Mouse (Mus musculus) kidney, adult 2 months (tissue): ENCODE results near the gene Spout1. TPM values are rescaled to one million over a fixed set of nuclear protein-coding genes. Genes with fewer than 3 reads are reported as not detected.
"Not testable (repeated sequence)": the region's sequence is repeated elsewhere in the genome, so short reads cannot be mapped to it uniquely, and the experiment has no call there.

ENCODE experiments used
- DNase-seq: peaks from one replicate; pipeline ENCODE4 v3.0.0; 2021
- H3K27ac ChIP-seq: fragments of 200-500 bp; 2 replicates; pipeline ENCODE4 v1.5.1; 2012; ENCODE audit warnings: low read depth, low read length, control low read depth, inconsistent platforms; ENCODE audit not compliant: insufficient read depth
- H3K27me3 ChIP-seq: fragments of 200-500 bp; replicated peaks from 2 replicates; pipeline ENCODE4 v1.6.1; 2012; ENCODE audit warnings: mild to moderate bottlenecking, moderate library complexity, low read length, inconsistent platforms; ENCODE audit not compliant: control insufficient read depth, insufficient read depth
- H3K36me3 ChIP-seq: fragments of 200-500 bp; 2 replicates; pipeline ENCODE4 v1.6.1; 2012; ENCODE audit warnings: mild to moderate bottlenecking, moderate library complexity, low read length, inconsistent platforms; ENCODE audit not compliant: control insufficient read depth, insufficient read depth
- H3K4me1 ChIP-seq: fragments of 200-500 bp; 2 replicates; pipeline ENCODE4 v1.6.1; 2011; ENCODE audit warnings: low read length; ENCODE audit not compliant: control insufficient read depth, insufficient read depth
- H3K4me3 ChIP-seq: fragments of 200-500 bp; 2 replicates; pipeline ENCODE4 v1.5.1; 2011; ENCODE audit warnings: mild to moderate bottlenecking, low read depth, low read length, control low read depth; ENCODE audit not compliant: insufficient read depth
- CTCF ChIP-seq: fragments of 200-500 bp; conservative IDR thresholded peaks from 2 replicates; pipeline ENCODE4 v1.5.1; 2011; ENCODE audit warnings: low read depth, mild to moderate bottlenecking, control low read depth, low read length, moderate library complexity, mixed read lengths; ENCODE audit not compliant: insufficient read depth, insufficient read length
- POLR2A ChIP-seq: fragments of 200-500 bp; IDR thresholded peaks from one replicate; pipeline ENCODE4 v1.6.1; 2011; ENCODE audit warnings: low read depth, low read length, control low read depth
- WGBS: fragments of 180-500 bp; shearing (Covaris S2); methylation state at CpG from one replicate; pipeline ENCODE4 v1.1.7; 2018; 5-methylcytosine and 5-hydroxymethylcytosine counted together
- polyA plus RNA-seq: library from polyadenylated mRNA; depleted of rRNA; stranded (reverse); fragments of >200 nt; gene quantifications from 2 replicates; pipeline ENCODE4 v1.2.3, GENCODE M21; 2012; rRNA removed

Gene Spout1
- polyA plus RNA-seq, 1 experiment, result 23.6 TPM

DNA sequence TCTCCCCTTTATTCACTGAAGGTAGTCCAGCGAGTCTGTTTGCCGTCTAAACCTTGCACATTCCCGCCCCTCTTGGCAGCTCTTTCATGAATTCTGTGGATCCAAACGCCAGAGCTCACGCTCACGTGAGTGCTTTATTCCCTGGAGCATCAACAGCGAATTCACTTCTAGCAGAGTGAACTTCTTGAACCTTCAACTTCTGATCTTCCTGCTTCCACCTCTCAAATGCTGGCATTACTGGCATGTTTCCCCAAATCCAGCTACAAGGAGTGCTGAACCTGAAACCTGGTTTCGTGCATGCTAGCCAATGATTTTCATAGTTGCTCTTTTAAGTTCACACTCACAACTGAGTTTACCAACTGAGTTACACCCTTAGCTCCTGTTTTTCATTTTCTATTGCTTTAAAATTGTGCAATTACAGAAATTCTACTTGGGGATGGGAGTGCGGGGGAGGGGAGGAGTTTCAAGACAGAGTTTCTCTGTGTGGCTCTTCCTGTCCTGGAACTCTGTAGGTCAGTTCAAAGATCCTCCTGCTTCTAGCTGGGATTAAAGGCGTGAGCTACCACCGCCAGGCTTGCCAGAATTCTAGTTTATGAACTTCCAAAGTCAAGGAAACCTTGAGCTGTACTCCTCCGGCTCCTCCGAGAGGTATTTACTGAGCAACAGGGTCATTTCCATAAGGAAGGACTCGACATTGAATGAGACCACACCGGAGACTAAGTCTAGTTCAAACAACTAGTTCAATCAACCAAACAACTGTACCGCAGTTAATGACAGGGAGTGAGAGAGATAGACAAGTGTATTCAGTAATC, 45.3 kb downstream of the Spout1 start:
- 3% methylated on average over 16 of the region's 16 CpGs for WGBS
- peak overlapping the region; percentile 94 for H3K27ac ChIP-seq
- peak; percentile 96 for DNase-seq

GRCm38 (mm10) chr2:30131240-30131639, 47.0 kb downstream of the Spout1 start:
- peaks cover 24% of the 10 kb centered on the region; the same call in 1 of the 2 replicates for H3K4me1 ChIP-seq
- WGBS, result 52% methylated on average over 5 of the region's 5 CpGs
- not testable (repeated sequence) for H3K36me3 ChIP-seq, DNase-seq, H3K4me3 ChIP-seq, H3K27me3 ChIP-seq, H3K27ac ChIP-seq

More for the DNA sequence above, 45.3 kb downstream of the Spout1 start:
- peak overlapping the region; percentile 61 for H3K4me3 ChIP-seq
- H3K4me1 ChIP-seq, result peaks cover 31% of the 10 kb centered on the region
- H3K36me3 ChIP-seq, result peaks cover 4% of the 10 kb centered on the region; the same call in 1 of the 2 replicates
- no peak for TF ChIP-seq CTCF
- TF ChIP-seq POLR2A, result no peak
- H3K27me3 ChIP-seq, result no peaks in the 10 kb centered on the region

DNA sequence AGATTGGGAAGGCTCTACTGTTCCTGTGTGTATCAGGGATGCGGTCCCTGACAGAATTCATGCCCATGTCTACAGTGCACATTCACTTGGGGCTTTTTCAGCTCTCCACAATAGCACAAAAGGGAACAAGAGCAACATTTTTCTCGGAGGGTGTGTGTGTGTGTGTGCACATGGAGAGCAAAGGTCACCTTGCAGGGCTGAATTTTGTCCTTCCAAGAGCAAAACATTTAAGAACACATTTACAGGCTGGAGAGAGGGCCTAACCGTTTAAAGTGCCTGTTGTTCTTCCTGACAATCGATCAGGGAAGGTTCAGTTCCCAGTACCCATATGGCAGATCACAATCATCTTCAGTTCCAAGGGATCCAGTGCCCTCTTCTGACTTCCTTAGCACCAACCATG, 48.1 kb downstream of the Spout1 start:
- Histone ChIP-seq H3K36me3 (no peaks in the 10 kb centered on the region), H3K27me3 (no peaks in the 10 kb centered on the region), H3K27ac (peak overlapping the region; percentile 79; the same call in 1 of the 2 replicates), H3K4me3 (no peak overlapping the region), H3K4me1 (peaks cover 15% of the 10 kb centered on the region; the same call in 1 of the 2 replicates)
- DNase-seq, result peak; percentile 78
- TF ChIP-seq CTCF (no peak), POLR2A (no peak)
- WGBS, result 48% methylated on average over 4 of the region's 4 CpGs

DNA sequence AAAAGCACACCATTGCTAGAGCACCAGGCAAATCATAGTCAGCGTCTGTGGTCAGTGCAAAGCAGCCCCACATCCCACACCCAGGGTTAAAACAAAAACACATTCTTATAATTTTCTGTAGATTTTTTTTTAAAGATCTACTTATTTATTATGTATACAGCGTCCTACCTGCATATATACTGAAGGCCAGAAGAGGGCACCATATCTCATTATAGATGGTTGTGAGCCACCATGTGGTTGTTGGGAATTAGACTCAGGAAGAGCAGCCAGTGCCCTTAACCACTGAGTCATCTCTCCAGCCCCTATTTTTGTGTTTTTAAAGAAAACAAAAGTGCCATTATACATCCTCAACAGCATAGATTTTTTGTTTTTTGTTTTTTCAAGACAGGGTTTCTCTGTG, 49.5 kb downstream of the Spout1 start:
- Histone ChIP-seq H3K27ac (no peak overlapping the region), H3K4me1 (peaks cover 20% of the 10 kb centered on the region; the same call in 1 of the 2 replicates), H3K4me3 (no peak overlapping the region), H3K36me3 (no peaks in the 10 kb centered on the region), H3K27me3 (no peaks in the 10 kb centered on the region)
- DNase-seq, result peak; percentile 74
- TF ChIP-seq CTCF (peak; percentile 38; the same call in 1 of the 2 replicates), POLR2A (no peak)
- 25% methylated on average over 2 of the region's 2 CpGs for WGBS

DNA sequence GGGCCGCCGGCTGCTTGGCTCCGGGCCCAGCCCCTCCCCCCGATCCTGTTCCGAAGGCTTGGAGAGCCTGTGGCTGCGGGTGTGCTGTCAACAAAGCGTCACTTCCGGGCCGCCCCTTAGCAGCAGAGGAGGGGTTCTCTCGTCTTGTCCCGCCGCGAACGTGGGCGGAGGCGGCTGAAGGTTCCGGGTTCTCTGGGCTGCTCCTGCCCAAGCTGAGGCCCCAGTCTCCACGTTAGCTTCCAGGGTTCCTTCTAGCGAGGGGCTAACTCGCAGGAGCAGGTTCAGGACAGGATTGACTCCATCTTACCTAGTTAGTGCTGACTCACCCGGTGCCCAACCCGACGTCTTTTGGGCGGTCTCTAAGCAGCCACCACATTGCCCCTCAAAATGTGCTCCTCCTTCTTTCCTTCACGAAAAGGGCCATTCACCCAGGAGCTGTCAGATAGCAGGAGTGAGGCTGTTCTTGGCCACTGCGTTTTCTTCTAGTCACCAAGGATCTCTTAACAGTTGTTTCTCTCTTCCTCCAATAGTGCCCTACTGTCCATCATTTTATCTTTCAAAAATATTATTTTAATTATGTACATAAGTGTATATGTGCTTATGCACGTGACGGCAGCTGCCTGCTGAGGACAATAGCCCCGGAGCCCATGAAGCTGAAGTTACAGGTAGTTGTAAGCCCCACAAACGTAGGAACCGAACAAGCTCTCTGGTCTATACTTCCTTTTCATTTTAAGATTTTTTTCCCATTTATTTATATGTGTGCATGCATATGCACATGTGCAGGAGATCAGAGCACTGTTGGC, 53.6 kb downstream of the Spout1 start, which contains the start of gene Zer1:
Gene Zer1, minus strand, starts transcription at position 114 of the 803 bp plus-strand sequence.
- Histone ChIP-seq H3K4me1 (peaks cover 19% of the 10 kb centered on the region; the same call in 1 of the 2 replicates), H3K27ac (peak within 1 kb of the TSS; percentile 94), H3K4me3 (peak within 1 kb of the TSS; percentile 73), H3K36me3 (no peaks in the 10 kb centered on the region), H3K27me3 (no peaks in the 10 kb centered on the region)
- 10% methylated on average over 31 of the region's 31 CpGs for WGBS
- peak; percentile 98 for DNase-seq
- TF ChIP-seq POLR2A, result peak; percentile 69
- TF ChIP-seq CTCF, result no peak

DNA sequence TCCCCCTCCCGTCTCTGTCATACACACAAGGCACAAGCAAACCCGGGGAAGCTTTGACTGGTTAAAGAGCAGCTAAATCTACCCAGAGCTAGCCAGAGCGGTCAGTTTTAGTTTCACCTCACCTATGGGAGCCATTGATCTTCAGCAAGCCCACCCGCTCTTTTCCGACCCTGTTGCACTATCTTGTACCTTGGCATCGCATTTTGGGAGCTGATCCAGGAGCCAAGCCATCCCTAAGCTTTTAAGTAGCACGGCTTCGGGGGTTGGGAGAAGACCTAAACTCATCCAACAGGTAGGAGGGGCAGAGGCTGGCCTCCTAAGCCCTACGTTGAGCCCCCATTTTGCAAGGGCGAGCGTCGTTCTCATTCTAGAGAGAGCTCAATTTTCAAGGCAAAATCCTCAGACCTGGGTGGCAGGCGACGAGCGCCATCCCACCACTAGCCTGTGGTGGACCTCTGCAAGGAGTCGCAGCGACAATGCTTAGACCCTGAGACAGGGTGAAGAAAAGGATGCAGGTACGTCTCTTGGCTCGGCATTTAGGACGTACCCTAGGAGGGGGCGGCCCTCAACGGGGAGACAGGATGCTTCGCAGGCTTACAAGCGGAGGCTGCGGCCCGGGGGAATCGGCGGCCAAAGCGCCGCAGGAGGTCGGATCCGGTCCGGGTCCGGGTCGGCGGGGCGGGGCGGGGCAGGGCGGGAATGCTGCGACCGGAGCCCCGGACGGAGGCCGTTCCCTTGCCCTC, 54.4 kb downstream of the Spout1 start:
- Histone ChIP-seq H3K4me1 (peaks cover 17% of the 10 kb centered on the region; the same call in 1 of the 2 replicates), H3K27ac (peak overlapping the region; percentile 72), H3K4me3 (peak overlapping the region; percentile 73), H3K36me3 (no peaks in the 10 kb centered on the region), H3K27me3 (no peaks in the 10 kb centered on the region)
- peak; percentile 34 for DNase-seq
- WGBS, result 2% methylated on average over 44 of the region's 44 CpGs
- no peak for TF ChIP-seq POLR2A
- TF ChIP-seq CTCF, result no peak

Other genes starting within 250 kb of the Spout1 start
- 21.1 and 25.4 TPM in 2 replicates for gene Gle1, start 243.0 kb downstream of the Spout1 start, polyA plus RNA-seq
- 237 and 250 TPM in 2 replicates for gene Sptan1, start 212.9 kb downstream of the Spout1 start, polyA plus RNA-seq
- gene Wdr34, start 129.6 kb downstream of the Spout1 start, polyA plus RNA-seq, result 32.0 and 37.8 TPM in 2 replicates
- gene Set, start 121.1 kb downstream of the Spout1 start, polyA plus RNA-seq, result 30.4 and 37.4 TPM in 2 replicates
- 4.7 and 4.8 TPM in 2 replicates for gene Pkn3, start 100.8 kb downstream of the Spout1 start, polyA plus RNA-seq
- 49.0 and 69.1 TPM in 2 replicates for gene Zdhhc12, start 84.8 kb downstream of the Spout1 start, polyA plus RNA-seq
- 45.8 and 59.5 TPM in 2 replicates for gene Zer1, start 53.9 kb downstream of the Spout1 start, polyA plus RNA-seq
- 156 and 161 TPM in 2 replicates for gene Tbc1d13, start 44.7 kb downstream of the Spout1 start, polyA plus RNA-seq
- gene Endog, start 7.0 kb downstream of the Spout1 start, polyA plus RNA-seq, result 78.0 and 98.0 TPM in 2 replicates
- gene Kyat1, start 27.4 kb upstream of the Spout1 start, polyA plus RNA-seq, result 71.6 and 88.3 TPM in 2 replicates
- 42.0 and 45.4 TPM in 2 replicates for gene Lrrc8a, start 59.3 kb upstream of the Spout1 start, polyA plus RNA-seq
- gene Gm28035, start 62.1 kb upstream of the Spout1 start, polyA plus RNA-seq, result 6.4 and 12.7 TPM in 2 replicates
- gene Phyhd1, start 87.7 kb upstream of the Spout1 start, polyA plus RNA-seq, result 117 and 130 TPM in 2 replicates
- gene Gm28038, start 102.6 kb upstream of the Spout1 start, polyA plus RNA-seq, result not detected in 2 replicates
- 29.6 and 32.4 TPM in 2 replicates for gene Dolk, start 107.9 kb upstream of the Spout1 start, polyA plus RNA-seq
- 17.5 and 18.7 TPM in 2 replicates for gene Nup188, start 107.9 kb upstream of the Spout1 start, polyA plus RNA-seq
- 84.6 and 132 TPM in 2 replicates for gene Sh3glb2, start 180.9 kb upstream of the Spout1 start, polyA plus RNA-seq
- gene Miga2, start 185.8 kb upstream of the Spout1 start, polyA plus RNA-seq, result 46.8 and 53.3 TPM in 2 replicates
- 30.6 and 36.4 TPM in 2 replicates for gene Dolpp1, start 213.8 kb upstream of the Spout1 start, polyA plus RNA-seq
- 214 and 254 TPM in 2 replicates for gene Crat, start 237.4 kb upstream of the Spout1 start, polyA plus RNA-seq
- 132 and 176 TPM in 2 replicates for gene Ptpa, start 237.6 kb upstream of the Spout1 start, polyA plus RNA-seq